In genomic region chr7:126541661-126542060, GRCm38 (mm10) we compare ENCODE assay signal across 42 mouse cellular contexts. TPM values are rescaled to one million over a fixed set of nuclear protein-coding genes. Genes with fewer than 3 reads are reported as not detected.
"Had no signal": no experiment of that assay in that cellular context is flagged by ENCODE, and none has a peak within 500 bp of the region (broad histone marks: within the 10 kb centered on the region; RNA-seq: fewer than 3 reads in every experiment).

No protein-coding gene starts in this region.

- H3K27ac ChIP-seq: limb, embryonic 10.5 days; limb, embryonic 12.5 days; limb, embryonic 13.5 days; limb, embryonic 15.5 days; liver, embryonic 12.5 days; liver, embryonic 13.5 days; liver, embryonic 14.5 days; liver, embryonic 15.5 days; lung, embryonic 15.5 days; macrophage; midbrain, embryonic 10.5 days; midbrain, embryonic 12.5 days; midbrain, embryonic 13.5 days; midbrain, embryonic 15.5 days; neural tube, embryonic 12.5 days had no signal

- ATAC-seq: liver, embryonic 12.5 days; lung, postnatal 0 days; midbrain, embryonic 13.5 days; midbrain, embryonic 15.5 days; midbrain, embryonic 16.5 days had no signal

- H3K4me3 ChIP-seq: limb, embryonic 10.5 days; limb, embryonic 12.5 days; limb, embryonic 13.5 days; limb, embryonic 15.5 days; liver, embryonic 12.5 days; liver, embryonic 13.5 days; liver, embryonic 15.5 days; lung, embryonic 15.5 days; megakaryocyte, embryonic 14.5 days; midbrain, embryonic 10.5 days; midbrain, embryonic 12.5 days; midbrain, embryonic 13.5 days; midbrain, embryonic 15.5 days; myocyte; neural tube, embryonic 12.5 days had no signal

- H3K9ac ChIP-seq: limb, embryonic 12.5 days; limb, embryonic 13.5 days; limb, embryonic 15.5 days; liver, embryonic 12.5 days; liver, embryonic 13.5 days; liver, embryonic 14.5 days; liver, embryonic 15.5 days; lung, embryonic 14.5 days; lung, embryonic 15.5 days; midbrain, embryonic 12.5 days; midbrain, embryonic 13.5 days; midbrain, embryonic 15.5 days; neural tube, embryonic 12.5 days had no signal

- DNase-seq: left cerebral cortex, postnatal 4 days; liver, embryonic 13.5 days; lung, adult 18-20 months; lung, adult 2 months; lung, embryonic 14.5 days; lung, postnatal 10 days; lung, postnatal 14 days; lung, postnatal 36 days; lung, postnatal 4 days; midbrain, embryonic 14.5 days had no signal

- H3K4me2 ChIP-seq: limb, embryonic 12.5 days; limb, embryonic 13.5 days; limb, embryonic 15.5 days; liver, embryonic 11.5 days; liver, embryonic 12.5 days; liver, embryonic 13.5 days; liver, embryonic 15.5 days; lung, embryonic 14.5 days; lung, embryonic 15.5 days; midbrain, embryonic 11.5 days; midbrain, embryonic 12.5 days; midbrain, embryonic 13.5 days; midbrain, embryonic 15.5 days; neural tube, embryonic 12.5 days had no signal

- H3K9me3 ChIP-seq: limb, embryonic 10.5 days; limb, embryonic 12.5 days; limb, embryonic 13.5 days; limb, embryonic 15.5 days; liver, embryonic 12.5 days; liver, embryonic 13.5 days; liver, embryonic 15.5 days; lung, embryonic 15.5 days; megakaryocyte, embryonic 14.5 days; midbrain, embryonic 10.5 days; midbrain, embryonic 12.5 days; midbrain, embryonic 13.5 days; midbrain, embryonic 15.5 days; neural tube, embryonic 12.5 days had no signal

- H3K4me1 ChIP-seq: limb, embryonic 10.5 days; limb, embryonic 12.5 days; limb, embryonic 13.5 days; limb, embryonic 15.5 days; liver, embryonic 12.5 days; liver, embryonic 13.5 days; lung, embryonic 15.5 days; midbrain, embryonic 10.5 days; midbrain, embryonic 13.5 days; midbrain, embryonic 15.5 days; neural tube, embryonic 12.5 days had no signal

RNA-seq across cellular contexts. Expression of gene Apobr, which starts 43.1 kb away (rescaled TPM):
- total RNA-seq: midbrain, postnatal 0 days had no signal

RNA-seq across cellular contexts. Expression of gene Il27, which starts 53.1 kb away (rescaled TPM):
- total RNA-seq: left cerebral cortex, adult 8-10 months; left cerebral cortex, postnatal 10 days; left cerebral cortex, postnatal 14 days; left cerebral cortex, postnatal 25 days; left cerebral cortex, postnatal 36 days; left cerebral cortex, postnatal 4 days; liver, adult 2 months; megakaryocyte-erythroid progenitor cell, adult 5-6 weeks; midbrain, postnatal 0 days had no signal
- polyA plus RNA-seq: limb, embryonic 10.5 days; limb, embryonic 11.5 days; limb, embryonic 12.5 days; limb, embryonic 13.5 days; limb, embryonic 14.5 days; limb, embryonic 15.5 days; liver, embryonic 11.5 days; liver, embryonic 12.5 days; liver, embryonic 13.5 days; lung, embryonic 14.5 days; lung, embryonic 15.5 days; lung, embryonic 16.5 days; midbrain, embryonic 10.5 days; midbrain, embryonic 11.5 days; midbrain, embryonic 12.5 days; midbrain, embryonic 13.5 days; midbrain, embryonic 14.5 days; midbrain, embryonic 15.5 days; midbrain, embryonic 16.5 days; midbrain, postnatal 0 days; myocyte; neural tube, embryonic 11.5 days; neural tube, embryonic 12.5 days had no signal
